Mouse (Mus musculus): ENCODE measurements at regions not wholly inside any gene's neighbourhood (a gene's known extent, or its start where the extent isn't known, plus 50 kb on each side); places are given as distances from the start of the nearest gene placed in this dataset.
A peak's percentile ranks its signal among the peaks of the same experiment; 100 is the strongest.

- WGBS = 90% methylated on average over 10 of the region's 10 CpGs
- no peak overlapping the region for H3K4me3 ChIP-seq (ENCODE audit: low read depth, low read length)
- TF ChIP-seq CTCF (IDR thresholded peaks at IDR 0.05) = no peak
- no peak overlapping the region for H3K27ac ChIP-seq (ENCODE audit: low read depth, low read length)
- H3K9me3 ChIP-seq (ENCODE audit: low read length) = no peaks in the 10 kb centered on the region
- no peaks in the 10 kb centered on the region for H3K36me3 ChIP-seq (ENCODE audit: insufficient read depth, low read length)
- H3K4me2 ChIP-seq (ENCODE audit: low read depth, low read length, poor library complexity, severe bottlenecking) = no peak overlapping the region
- H3K27me3 ChIP-seq (ENCODE audit: insufficient read depth, low read length) = no peaks in the 10 kb centered on the region
- no peak overlapping the region for H3K9ac ChIP-seq (replicated peaks; ENCODE audit: low read length, poor library complexity, severe bottlenecking)
- H3K4me1 ChIP-seq (ENCODE audit: insufficient read depth, low read length) = no peaks in the 10 kb centered on the region
- no peak for DNase-seq (ENCODE audit: low spot score)
- no peak for ATAC-seq (ENCODE audit: low FRiP score)
Observed at GRCm38 (mm10) chr8:49136503-49137044, 292.8 kb upstream of the Tenm3 start.

GRCm38 (mm10) chr8:49109095-49109494 is 265.3 kb upstream of the Tenm3 start:
- H3K27me3 ChIP-seq (ENCODE audit: insufficient read depth, low read length) = no peaks in the 10 kb centered on the region

GRCm38 (mm10) chr8:49108665-49109064 is 264.9 kb upstream of the Tenm3 start:
- Histone ChIP-seq H3K4me1 (ENCODE audit: insufficient read depth, low read length) (no peaks in the 10 kb centered on the region), H3K36me3 (ENCODE audit: insufficient read depth, low read length) (no peaks in the 10 kb centered on the region), H3K9me3 (ENCODE audit: low read length) (no peaks in the 10 kb centered on the region), H3K4me3 (ENCODE audit: low read depth, low read length) (no peak overlapping the region), H3K4me2 (ENCODE audit: low read depth, low read length, poor library complexity, severe bottlenecking) (no peak overlapping the region), H3K27ac (ENCODE audit: low read depth, low read length) (no peak overlapping the region), H3K27me3 (ENCODE audit: insufficient read depth, low read length) (no peaks in the 10 kb centered on the region), H3K9ac (replicated peaks; ENCODE audit: low read length, poor library complexity, severe bottlenecking) (no peak overlapping the region)
- DNase-seq (ENCODE audit: low spot score) (no peak), ATAC-seq (ENCODE audit: low FRiP score) (no peak)
- whole genome bisulfite sequencing = 46% methylated on average over 4 of the region's 4 CpGs
- TF ChIP-seq CTCF (IDR thresholded peaks at IDR 0.05) = no peak

More at GRCm38 (mm10) chr8:49109095-49109494, 265.3 kb upstream of the Tenm3 start:
- no peak overlapping the region for H3K4me2 ChIP-seq (ENCODE audit: low read depth, low read length, poor library complexity, severe bottlenecking)
- H3K9me3 ChIP-seq (ENCODE audit: low read length) = no peaks in the 10 kb centered on the region
- no peaks in the 10 kb centered on the region for H3K36me3 ChIP-seq (ENCODE audit: insufficient read depth, low read length)
- DNase-seq (ENCODE audit: low spot score) = no peak
- 81% methylated on average over 6 of the region's 6 CpGs for WGBS
- no peak for ATAC-seq (ENCODE audit: low FRiP score)
- H3K9ac ChIP-seq (replicated peaks; ENCODE audit: low read length, poor library complexity, severe bottlenecking) = no peak overlapping the region
- TF ChIP-seq CTCF (IDR thresholded peaks at IDR 0.05) = no peak
- H3K4me1 ChIP-seq (ENCODE audit: insufficient read depth, low read length) = no peaks in the 10 kb centered on the region
- no peak overlapping the region for H3K27ac ChIP-seq (ENCODE audit: low read depth, low read length)
- H3K4me3 ChIP-seq (ENCODE audit: low read depth, low read length) = no peak overlapping the region

GRCm38 (mm10) chr8:49106531-49106930 is 262.8 kb upstream of the Tenm3 start:
- H3K4me1 ChIP-seq (ENCODE audit: insufficient read depth, low read length) = no peaks in the 10 kb centered on the region
- no peak overlapping the region for H3K27ac ChIP-seq (ENCODE audit: low read depth, low read length)
- H3K9ac ChIP-seq (replicated peaks; ENCODE audit: low read length, poor library complexity, severe bottlenecking) = no peak overlapping the region
- H3K4me3 ChIP-seq (ENCODE audit: low read depth, low read length) = no peak overlapping the region
- H3K4me2 ChIP-seq (ENCODE audit: low read depth, low read length, poor library complexity, severe bottlenecking) = no peak overlapping the region
- 85% methylated on average over 3 of the region's 3 CpGs for WGBS
- TF ChIP-seq CTCF (IDR thresholded peaks at IDR 0.05) = no peak
- DNase-seq (ENCODE audit: low spot score) (no peak), ATAC-seq (ENCODE audit: low FRiP score) (no peak)
- H3K9me3 ChIP-seq (ENCODE audit: low read length) = no peaks in the 10 kb centered on the region
- no peaks in the 10 kb centered on the region for H3K27me3 ChIP-seq (ENCODE audit: insufficient read depth, low read length)
- no peaks in the 10 kb centered on the region for H3K36me3 ChIP-seq (ENCODE audit: insufficient read depth, low read length)

- no peaks in the 10 kb centered on the region for H3K27me3 ChIP-seq (ENCODE audit: insufficient read depth, low read length)
- no peak overlapping the region for H3K4me3 ChIP-seq (ENCODE audit: low read depth, low read length)
- no peaks in the 10 kb centered on the region for H3K36me3 ChIP-seq (ENCODE audit: insufficient read depth, low read length)
- H3K4me2 ChIP-seq (ENCODE audit: low read depth, low read length, poor library complexity, severe bottlenecking) = no peak overlapping the region
- H3K9ac ChIP-seq (replicated peaks; ENCODE audit: low read length, poor library complexity, severe bottlenecking) = no peak overlapping the region
- ATAC-seq (ENCODE audit: low FRiP score) = no peak
- H3K9me3 ChIP-seq (ENCODE audit: low read length) = no peaks in the 10 kb centered on the region
- no peak overlapping the region for H3K27ac ChIP-seq (ENCODE audit: low read depth, low read length)
- 87% methylated on average over 7 of the region's 7 CpGs for WGBS
- no peaks in the 10 kb centered on the region for H3K4me1 ChIP-seq (ENCODE audit: insufficient read depth, low read length)
- no peak for DNase-seq (ENCODE audit: low spot score)
- TF ChIP-seq CTCF (IDR thresholded peaks at IDR 0.05) = no peak
Observed at GRCm38 (mm10) chr8:49101156-49101555, 257.4 kb upstream of the Tenm3 start.

GRCm38 (mm10) chr8:49084191-49084875 is 240.6 kb upstream of the Tenm3 start:
- 87% methylated on average over 6 of the region's 6 CpGs for WGBS
- no peaks in the 10 kb centered on the region for H3K36me3 ChIP-seq (ENCODE audit: insufficient read depth, low read length)
- ATAC-seq (ENCODE audit: low FRiP score) = no peak

More at GRCm38 (mm10) chr8:49084191-49084875, 240.6 kb upstream of the Tenm3 start:
- Histone ChIP-seq H3K4me3 (ENCODE audit: low read depth, low read length) (no peak overlapping the region), H3K4me1 (ENCODE audit: insufficient read depth, low read length) (no peaks in the 10 kb centered on the region), H3K9ac (replicated peaks; ENCODE audit: low read length, poor library complexity, severe bottlenecking) (no peak overlapping the region), H3K9me3 (ENCODE audit: low read length) (no peaks in the 10 kb centered on the region), H3K4me2 (ENCODE audit: low read depth, low read length, poor library complexity, severe bottlenecking) (no peak overlapping the region), H3K27ac (ENCODE audit: low read depth, low read length) (no peak overlapping the region), H3K27me3 (ENCODE audit: insufficient read depth, low read length) (no peaks in the 10 kb centered on the region)
- DNase-seq (ENCODE audit: low spot score) = no peak
- TF ChIP-seq CTCF (IDR thresholded peaks at IDR 0.05) = peak; percentile 48
